Mouse (Mus musculus): ENCODE measurements around the gene Rdh16. TPM values are rescaled to one million over a fixed set of nuclear protein-coding genes. Genes with fewer than 3 reads are reported as not detected.
"Not testable (repeated sequence)": the region's sequence is repeated elsewhere in the genome, so short reads cannot be mapped to it uniquely, and the experiment has no call there.

Rdh16 gene
- polyA plus RNA-seq, 2 experiments: not detected

GRCm38 (mm10) chr10:127759181-127760110, 41.5 kb upstream of the Rdh16 start, which contains the start of the genes Rdh1 and Rdh16f1:
Rdh1 (plus strand) TSS chr10:127759721.
Rdh16f1 (plus strand) TSS chr10:127759787.
- Histone ChIP-seq H3K9ac (replicated peaks) (no peak within 1 kb of the TSS), H3K27ac (no peak within 1 kb of the TSS), H3K36me3 (replicated peaks; ENCODE audit: control insufficient read depth, insufficient read depth, low read depth) (no peaks in the 10 kb centered on the region), H3K4me2 (ENCODE audit: low read depth) (no peak within 1 kb of the TSS), H3K4me3 (ENCODE audit: insufficient read depth in 1 of 2, low read depth in 2 of 2, low read length in 2 of 2) (no peak within 1 kb of the TSS), H3K4me1 (replicated peaks; ENCODE audit: control insufficient read depth in 2 of 2, insufficient read depth in 2 of 2, low read length in 1 of 2) (peaks cover 10 to 28% of the 10 kb centered on the region in 2 experiments), H3K27me3 (ENCODE audit: control insufficient read depth, insufficient read depth, low read length) (no peaks in the 10 kb centered on the region), H3K9me3 (ENCODE audit: control insufficient read depth, low read length) (no peaks in the 10 kb centered on the region)
- TF ChIP-seq EP300 (IDR thresholded peaks at IDR 0.05; ENCODE audit: low read depth) (no peak), CTCF (IDR thresholded peaks at IDR 0.05; ENCODE audit: low read depth) (no peak)
- WGBS (ENCODE audit: insufficient replicate concordance): 55% methylated on average over 9 of the region's 9 CpGs
- no peak for DNase-seq (ENCODE audit: low read depth in 3 of 3, low spot score in 3 of 3)
- peak; percentile 38; the same call in 1 of the 2 replicates for ATAC-seq (ENCODE audit: insufficient read depth)

- H3K4me2 ChIP-seq (ENCODE audit: low read depth); H3K9ac ChIP-seq (replicated peaks); DNase-seq (ENCODE audit: low read depth in 3 of 3, low spot score in 3 of 3); H3K36me3 ChIP-seq (replicated peaks; ENCODE audit: control insufficient read depth, insufficient read depth, low read depth); H3K4me3 ChIP-seq (ENCODE audit: insufficient read depth in 1 of 2, low read depth in 2 of 2, low read length in 2 of 2); H3K27me3 ChIP-seq (ENCODE audit: control insufficient read depth, insufficient read depth, low read length); ATAC-seq (ENCODE audit: insufficient read depth); H3K27ac ChIP-seq; H3K9me3 ChIP-seq (ENCODE audit: control insufficient read depth, low read length): not testable (repeated sequence)
- WGBS (ENCODE audit: insufficient replicate concordance): 59% methylated on average over 10 of the region's 10 CpGs
- peaks cover 0 to 10% of the 10 kb centered on the region in 2 experiments; a peak in 2 of 4 replicates for H3K4me1 ChIP-seq (replicated peaks; ENCODE audit: control insufficient read depth in 2 of 2, insufficient read depth in 2 of 2, low read length in 1 of 2)
Observed at GRCm38 (mm10) chr10:127762926-127763325, 38.0 kb upstream of the Rdh16 start.

GRCm38 (mm10) chr10:127763914-127764680, 36.9 kb upstream of the Rdh16 start:
- H3K27me3 ChIP-seq (ENCODE audit: control insufficient read depth, insufficient read depth, low read length): no peaks in the 10 kb centered on the region
- no peak overlapping the region for H3K27ac ChIP-seq
- 53% methylated on average over 12 of the region's 12 CpGs for WGBS (ENCODE audit: insufficient replicate concordance)
- H3K4me1 ChIP-seq (replicated peaks; ENCODE audit: control insufficient read depth in 2 of 2, insufficient read depth in 2 of 2, low read length in 1 of 2): peaks cover 0 to 10% of the 10 kb centered on the region in 2 experiments; a peak in 2 of 4 replicates
- no peaks in the 10 kb centered on the region for H3K9me3 ChIP-seq (ENCODE audit: control insufficient read depth, low read length)
- TF ChIP-seq CTCF (IDR thresholded peaks at IDR 0.05; ENCODE audit: low read depth) (no peak), EP300 (IDR thresholded peaks at IDR 0.05; ENCODE audit: low read depth) (no peak)
- H3K4me3 ChIP-seq (ENCODE audit: insufficient read depth in 1 of 2, low read depth in 2 of 2, low read length in 2 of 2): no peak overlapping the region
- DNase-seq (ENCODE audit: low read depth in 3 of 3, low spot score in 3 of 3): no peak
- H3K36me3 ChIP-seq (replicated peaks; ENCODE audit: control insufficient read depth, insufficient read depth, low read depth): no peaks in the 10 kb centered on the region
- peak; percentile 63 for ATAC-seq (ENCODE audit: insufficient read depth)
- H3K9ac ChIP-seq (replicated peaks): no peak overlapping the region
- no peak overlapping the region for H3K4me2 ChIP-seq (ENCODE audit: low read depth)

GRCm38 (mm10) chr10:127766564-127766963, 34.4 kb upstream of the Rdh16 start:
- Histone ChIP-seq H3K4me1 (replicated peaks; ENCODE audit: control insufficient read depth in 2 of 2, insufficient read depth in 2 of 2, low read length in 1 of 2) (peaks cover 0 to 3% of the 10 kb centered on the region in 2 experiments; a peak in 2 of 4 replicates), H3K27ac (no peak overlapping the region), H3K4me3 (ENCODE audit: insufficient read depth in 1 of 2, low read depth in 2 of 2, low read length in 2 of 2) (no peak overlapping the region), H3K9ac (replicated peaks) (no peak overlapping the region), H3K4me2 (ENCODE audit: low read depth) (no peak overlapping the region), H3K27me3 (ENCODE audit: control insufficient read depth, insufficient read depth, low read length) (no peaks in the 10 kb centered on the region), H3K36me3 (replicated peaks; ENCODE audit: control insufficient read depth, insufficient read depth, low read depth) (no peaks in the 10 kb centered on the region), H3K9me3 (ENCODE audit: control insufficient read depth, low read length) (no peaks in the 10 kb centered on the region)
- 63% methylated on average over 1 of the region's 1 CpGs for WGBS (ENCODE audit: insufficient replicate concordance)
- no peak for ATAC-seq (ENCODE audit: insufficient read depth)
- DNase-seq (ENCODE audit: low read depth in 3 of 3, low spot score in 3 of 3): no peak
- TF ChIP-seq CTCF (IDR thresholded peaks at IDR 0.05; ENCODE audit: low read depth) (no peak), EP300 (IDR thresholded peaks at IDR 0.05; ENCODE audit: low read depth) (no peak)

GRCm38 (mm10) chr10:127776011-127776410, 24.9 kb upstream of the Rdh16 start, which contains the start of gene Rdh9:
Rdh9 (plus strand) TSS chr10:127776386.
- DNase-seq (ENCODE audit: low read depth in 3 of 3, low spot score in 3 of 3) (no peak), ATAC-seq (ENCODE audit: insufficient read depth) (no peak)
- Histone ChIP-seq H3K27me3 (ENCODE audit: control insufficient read depth, insufficient read depth, low read length) (no peaks in the 10 kb centered on the region), H3K36me3 (replicated peaks; ENCODE audit: control insufficient read depth, insufficient read depth, low read depth) (no peaks in the 10 kb centered on the region), H3K4me2 (ENCODE audit: low read depth) (no peak within 1 kb of the TSS), H3K9ac (replicated peaks) (no peak within 1 kb of the TSS), H3K9me3 (ENCODE audit: control insufficient read depth, low read length) (no peaks in the 10 kb centered on the region), H3K4me3 (ENCODE audit: insufficient read depth in 1 of 2, low read depth in 2 of 2, low read length in 2 of 2) (no peak within 1 kb of the TSS), H3K27ac (no peak within 1 kb of the TSS), H3K4me1 (replicated peaks; ENCODE audit: control insufficient read depth in 2 of 2, insufficient read depth in 2 of 2, low read length in 1 of 2) (no peaks in the 10 kb centered on the region)
- whole genome bisulfite sequencing (ENCODE audit: insufficient replicate concordance): 38% methylated on average over 2 of the region's 2 CpGs
- TF ChIP-seq CTCF (IDR thresholded peaks at IDR 0.05; ENCODE audit: low read depth) (no peak), EP300 (IDR thresholded peaks at IDR 0.05; ENCODE audit: low read depth) (no peak)

GRCm38 (mm10) chr10:127782321-127782720, 18.6 kb upstream of the Rdh16 start:
- H3K4me3 ChIP-seq (ENCODE audit: insufficient read depth in 1 of 2, low read depth in 2 of 2, low read length in 2 of 2); H3K9ac ChIP-seq (replicated peaks); H3K4me2 ChIP-seq (ENCODE audit: low read depth); H3K27me3 ChIP-seq (ENCODE audit: control insufficient read depth, insufficient read depth, low read length); H3K4me1 ChIP-seq (replicated peaks; ENCODE audit: control insufficient read depth in 2 of 2, insufficient read depth in 2 of 2, low read length in 1 of 2); DNase-seq (ENCODE audit: low read depth in 3 of 3, low spot score in 3 of 3); H3K27ac ChIP-seq; ATAC-seq (ENCODE audit: insufficient read depth); H3K36me3 ChIP-seq (replicated peaks; ENCODE audit: control insufficient read depth, insufficient read depth, low read depth); H3K9me3 ChIP-seq (ENCODE audit: control insufficient read depth, low read length): not testable (repeated sequence)
- WGBS (ENCODE audit: insufficient replicate concordance): 81% methylated on average over 17 of the region's 17 CpGs

- not testable (repeated sequence) for H3K4me2 ChIP-seq (ENCODE audit: low read depth); H3K4me3 ChIP-seq (ENCODE audit: insufficient read depth in 1 of 2, low read depth in 2 of 2, low read length in 2 of 2); H3K36me3 ChIP-seq (replicated peaks; ENCODE audit: control insufficient read depth, insufficient read depth, low read depth); H3K9me3 ChIP-seq (ENCODE audit: control insufficient read depth, low read length); H3K27ac ChIP-seq; H3K27me3 ChIP-seq (ENCODE audit: control insufficient read depth, insufficient read depth, low read length); H3K4me1 ChIP-seq (replicated peaks; ENCODE audit: control insufficient read depth in 2 of 2, insufficient read depth in 2 of 2, low read length in 1 of 2); DNase-seq (ENCODE audit: low read depth in 3 of 3, low spot score in 3 of 3); H3K9ac ChIP-seq (replicated peaks); ATAC-seq (ENCODE audit: insufficient read depth)
- 48% methylated on average over 1 of the region's 1 CpGs for WGBS (ENCODE audit: insufficient replicate concordance)
Observed at GRCm38 (mm10) chr10:127785411-127785810, 15.5 kb upstream of the Rdh16 start.

Data from liver, embryonic 14.5 days (tissue).